Mouse (Mus musculus) left cerebral cortex, postnatal 36 days (tissue): ENCODE measurements around the gene Als2cl. TPM values are rescaled to one million over a fixed set of nuclear protein-coding genes. Genes with fewer than 3 reads are reported as not detected.

Experiments used
- DNase-seq, 2 experiments: peaks; one replicate each; pipeline ENCODE4 v3.0.0; 2021 to 2022; ENCODE audit warnings: low spot score in 2 of 2, mixed read lengths in 1 of 2
- intact Hi-C: fragments of 180-260 bp; cut with DNase I; formaldehyde crosslinking; loops from one replicate; pipeline ENCODE4 v1.15.1; 2025
- total RNA-seq, 2 experiments: library from RNA; stranded (reverse); gene quantifications; 2 replicates each; pipeline ENCODE4 v1.2.3; 2021

Gene Als2cl
- total RNA-seq, 2 experiments from 2014 or later, result 6.9 to 13.7 TPM

GRCm38 (mm10) chr9:110908631-110909016, 29.0 kb downstream of the Als2cl start:
- intact Hi-C loops, result no loop called here
- DNase-seq, result no peak

GRCm38 (mm10) chr9:110909371-110909967, 29.8 kb downstream of the Als2cl start:
- intact Hi-C loops, result no loop called here
- no peak for DNase-seq

GRCm38 (mm10) chr9:110914631-110915236, 35.1 kb downstream of the Als2cl start:
- intact Hi-C loops, result no loop called here
- DNase-seq, result no peak

GRCm38 (mm10) chr9:110915466-110915865, 35.8 kb downstream of the Als2cl start:
- intact Hi-C loops, result no loop called here
- no peak for DNase-seq

- intact Hi-C loops, result no loop called here
- DNase-seq, result no peak
These were observed 37.1 kb downstream of the Als2cl start, which contains the start of gene Fam240a for GRCm38 (mm10) chr9:110916786-110917185. Fam240a (minus strand) TSS chr9:110916861.

- intact Hi-C loops, result loop anchor here (5.0 kb wide), 1 partner anchor 151 kb away; no protein-coding TSS in a partner anchor
- DNase-seq, result no peak
These were observed 41.2 kb downstream of the Als2cl start for GRCm38 (mm10) chr9:110920665-110921419.

- peak; percentile 47 to 49 for DNase-seq
- intact Hi-C loops, result loop anchor here (5.0 kb wide), 1 partner anchor 150 kb away; no protein-coding TSS in a partner anchor
These were observed 43.1 kb downstream of the Als2cl start for GRCm38 (mm10) chr9:110922759-110923158.

- intact Hi-C loops, result no loop called here
- DNase-seq, result no peak
These were observed 51.9 kb downstream of the Als2cl start for GRCm38 (mm10) chr9:110931573-110931972.

- DNase-seq, result peak in 1 of 2 experiments; percentile 13
- intact Hi-C loops, result no loop called here
These were observed 54.3 kb downstream of the Als2cl start for GRCm38 (mm10) chr9:110933850-110934437.

GRCm38 (mm10) chr9:110935941-110936340, 56.3 kb downstream of the Als2cl start:
- intact Hi-C loops, result no loop called here
- DNase-seq, result no peak

GRCm38 (mm10) chr9:110937506-110938490, 58.1 kb downstream of the Als2cl start:
- intact Hi-C loops, result no loop called here
- no peak for DNase-seq

- DNase-seq, result no peak
- intact Hi-C loops, result no loop called here
These were observed 64.6 kb downstream of the Als2cl start for GRCm38 (mm10) chr9:110944265-110944664.

GRCm38 (mm10) chr9:110945343-110945742, 65.7 kb downstream of the Als2cl start:
- DNase-seq, result no peak
- intact Hi-C loops, result no loop called here

GRCm38 (mm10) chr9:110945926-110946325, 66.3 kb downstream of the Als2cl start, which contains the start of gene Tdgf1:
Tdgf1 (minus strand) TSS chr9:110946158.
- DNase-seq, result no peak

GRCm38 (mm10) chr9:110946548-110947044, 66.9 kb downstream of the Als2cl start:
- no peak for DNase-seq
- intact Hi-C loops, result no loop called here

More at GRCm38 (mm10) chr9:110945926-110946325, 66.3 kb downstream of the Als2cl start, which contains the start of gene Tdgf1:
- intact Hi-C loops, result no loop called here

- intact Hi-C loops, result no loop called here
- no peak for DNase-seq
These were observed 67.6 kb downstream of the Als2cl start for GRCm38 (mm10) chr9:110947261-110947661.

GRCm38 (mm10) chr9:110947900-110948299, 68.2 kb downstream of the Als2cl start:
- intact Hi-C loops, result no loop called here
- DNase-seq, result no peak

- intact Hi-C loops, result no loop called here
These were observed 69.2 kb downstream of the Als2cl start for GRCm38 (mm10) chr9:110948813-110949310.

More at GRCm38 (mm10) chr9:110948813-110949310, 69.2 kb downstream of the Als2cl start:
- DNase-seq, result no peak
